Mouse (Mus musculus): ENCODE data around the gene Dpyd.

The Dpyd gene

DNA sequence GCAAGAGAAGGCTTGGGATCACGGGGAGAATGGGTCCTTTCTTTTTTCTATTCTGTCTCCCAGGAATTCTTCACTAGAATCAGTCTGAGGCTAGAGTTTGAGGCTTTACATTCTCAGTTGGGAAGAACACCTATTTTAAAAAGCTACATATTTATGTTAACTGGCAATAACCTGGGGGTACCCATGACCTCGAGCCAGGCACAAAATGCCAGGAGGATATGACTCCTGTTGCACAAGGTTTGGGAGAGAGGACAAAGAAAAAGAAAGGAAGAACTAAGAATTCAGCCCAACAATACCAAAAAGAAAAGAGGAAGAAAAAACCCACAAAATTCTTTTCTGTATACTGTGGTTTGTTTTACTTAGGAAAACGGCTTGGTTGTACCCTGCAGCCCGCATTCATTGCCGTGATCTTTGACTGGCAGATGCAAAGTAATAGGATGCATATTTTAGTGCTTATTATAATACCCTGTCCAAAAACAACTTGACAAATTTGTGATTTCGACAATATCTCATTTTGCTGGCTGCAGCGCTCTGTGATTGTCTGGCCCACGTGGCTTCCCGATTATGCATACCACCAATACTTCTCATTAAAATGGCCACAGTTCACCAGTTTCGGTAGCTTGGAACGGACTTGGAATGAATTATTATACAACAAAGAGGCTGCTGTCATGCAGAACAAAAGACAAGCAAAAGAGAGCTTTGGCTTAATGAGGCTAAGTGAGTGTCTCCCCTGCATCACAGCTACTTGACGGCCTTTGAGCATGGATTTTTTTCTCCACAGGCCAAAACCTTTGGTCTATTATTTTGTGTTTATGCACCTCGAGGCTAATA is 799.8 kb downstream of the Dpyd start:
- DNase-seq (ENCODE audit: low read depth, low spot score), result no peak

DNA sequence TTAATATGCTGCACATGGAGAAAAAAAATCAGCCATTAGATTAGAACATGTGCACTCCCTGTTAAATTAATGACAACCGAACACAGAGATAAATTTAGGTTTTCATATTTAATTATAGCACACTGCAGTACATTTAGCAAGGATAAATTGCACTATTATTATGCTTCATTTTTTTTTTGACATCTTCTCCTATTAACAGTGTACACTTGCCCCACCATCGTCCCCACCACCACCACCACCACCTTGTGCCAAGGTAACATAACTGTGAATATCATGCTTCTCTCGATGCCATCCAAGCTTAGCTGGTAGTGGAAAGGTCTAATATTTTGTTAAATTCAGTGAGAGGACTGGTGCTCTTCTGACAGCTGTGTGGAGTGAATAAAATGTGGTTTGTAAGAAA is 800.5 kb downstream of the Dpyd start:
- DNase-seq (ENCODE audit: low read depth, low spot score), result no peak

DNA sequence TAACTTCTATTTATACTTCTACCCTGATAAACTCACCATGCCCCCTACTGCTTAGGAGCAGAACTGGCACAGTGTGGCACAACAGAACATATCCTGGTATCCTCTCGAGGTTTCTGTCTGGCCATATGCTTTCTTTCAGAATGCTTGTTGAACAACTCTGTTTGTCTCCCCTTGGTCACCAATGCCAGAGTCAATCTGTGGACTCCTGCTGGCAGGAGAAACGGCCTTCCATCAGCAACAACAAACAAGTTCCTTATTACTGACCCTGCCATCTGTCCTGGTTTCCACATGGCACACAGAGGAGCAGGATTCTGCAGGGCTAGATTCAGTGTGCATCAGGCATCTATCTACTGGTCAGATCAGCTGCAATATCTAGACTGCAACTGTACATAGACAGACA is 807.0 kb downstream of the Dpyd start:
- DNase-seq (ENCODE audit: low read depth, low spot score), result no peak

DNA sequence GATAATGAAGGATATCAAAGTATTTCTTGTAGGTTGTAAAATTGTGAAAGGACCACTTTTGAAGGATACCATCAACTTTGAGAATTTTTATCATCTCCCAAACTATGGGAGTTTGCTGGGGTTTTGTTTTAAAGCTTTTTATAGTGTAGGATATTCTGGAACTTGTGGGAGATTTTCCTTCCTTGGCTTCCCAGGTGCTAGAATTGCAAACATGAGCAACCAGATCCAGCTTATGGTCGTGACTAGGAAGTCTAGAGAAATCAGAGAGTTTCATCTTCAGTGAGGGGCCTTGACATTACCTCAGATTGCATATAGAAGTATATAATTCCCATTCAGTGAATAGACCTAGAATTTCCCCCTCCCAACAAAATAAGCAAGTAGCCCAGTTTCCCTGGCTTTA is 819.2 kb downstream of the Dpyd start:
- no peak for DNase-seq (ENCODE audit: low read depth, low spot score)

DNA sequence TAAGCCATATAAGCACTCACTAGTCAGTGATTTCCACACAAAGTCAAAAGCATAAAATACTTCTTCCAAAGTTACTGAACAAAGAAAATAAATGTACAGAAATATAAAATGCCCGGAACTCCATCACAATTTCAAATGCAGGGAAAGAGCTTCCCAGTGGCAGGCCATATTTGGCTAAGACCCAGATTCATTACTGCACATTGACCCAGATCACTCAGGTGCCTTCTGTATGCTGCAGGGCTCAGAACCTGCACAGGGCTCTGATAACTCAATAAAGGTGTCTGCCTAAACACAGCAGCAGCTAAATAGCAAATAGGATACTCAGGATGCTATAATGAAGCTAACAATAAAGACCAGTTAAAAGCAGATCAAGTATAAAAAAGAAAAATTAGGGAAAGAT is 820.5 kb downstream of the Dpyd start:
- DNase-seq (ENCODE audit: low read depth, low spot score), result no peak

DNA sequence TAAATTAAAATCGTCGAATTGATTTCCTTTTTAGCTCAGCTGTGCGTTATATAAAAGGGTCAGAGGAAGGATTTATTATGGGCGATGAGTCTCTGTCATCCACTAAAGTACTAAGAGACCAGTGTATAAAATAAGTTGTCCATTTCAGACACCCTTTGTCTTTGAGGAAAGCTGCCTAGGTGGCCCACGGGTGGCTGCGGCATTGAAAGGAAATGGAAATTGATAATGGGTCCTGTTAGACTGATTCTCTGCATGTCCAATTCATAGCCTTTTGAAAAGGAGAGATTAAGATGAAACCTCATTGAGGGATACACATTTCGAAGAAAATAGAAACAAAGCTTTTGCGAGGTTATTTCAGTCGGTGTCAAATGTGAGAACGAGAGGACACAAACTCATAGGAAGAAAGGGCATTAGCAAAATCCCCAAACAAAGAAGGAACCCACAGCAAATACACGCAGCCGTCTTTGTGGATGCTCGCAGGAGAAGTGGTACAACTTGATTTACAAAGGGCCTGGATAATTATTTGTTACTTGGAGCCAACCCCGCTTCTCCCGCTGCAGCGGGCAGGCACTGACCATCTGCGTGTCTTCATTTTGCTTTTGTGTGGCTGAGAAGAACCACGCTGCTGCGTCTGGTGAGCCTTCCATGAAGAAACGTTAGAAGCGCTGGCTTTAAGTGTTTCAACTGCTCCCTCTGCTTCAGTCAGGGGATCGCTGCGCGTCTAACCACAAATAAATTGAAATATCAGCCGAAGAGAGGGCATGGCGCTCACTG is 825.6 kb downstream of the Dpyd start:
- no peak for DNase-seq (ENCODE audit: low read depth, low spot score)

DNA sequence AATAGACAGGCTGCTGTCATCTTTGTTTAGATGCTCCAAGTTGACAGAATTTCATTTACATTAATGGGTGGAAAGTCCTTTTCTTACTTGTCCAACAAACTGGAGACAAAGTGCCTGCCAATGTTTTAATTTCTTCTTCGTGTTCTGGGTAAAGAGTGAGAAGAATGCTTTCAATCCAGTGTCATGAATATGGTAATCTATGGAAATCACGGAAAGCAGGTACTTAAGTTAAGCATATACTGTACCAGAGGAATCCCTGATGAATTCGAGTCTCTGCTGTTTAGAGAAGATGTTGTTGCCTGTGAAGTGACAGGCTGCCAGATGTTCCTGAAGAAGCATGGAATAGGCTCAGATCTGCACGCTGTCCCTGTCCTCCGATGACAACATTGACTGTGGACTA is 835.3 kb downstream of the Dpyd start:
- no peak for DNase-seq (ENCODE audit: low read depth, low spot score)

DNA sequence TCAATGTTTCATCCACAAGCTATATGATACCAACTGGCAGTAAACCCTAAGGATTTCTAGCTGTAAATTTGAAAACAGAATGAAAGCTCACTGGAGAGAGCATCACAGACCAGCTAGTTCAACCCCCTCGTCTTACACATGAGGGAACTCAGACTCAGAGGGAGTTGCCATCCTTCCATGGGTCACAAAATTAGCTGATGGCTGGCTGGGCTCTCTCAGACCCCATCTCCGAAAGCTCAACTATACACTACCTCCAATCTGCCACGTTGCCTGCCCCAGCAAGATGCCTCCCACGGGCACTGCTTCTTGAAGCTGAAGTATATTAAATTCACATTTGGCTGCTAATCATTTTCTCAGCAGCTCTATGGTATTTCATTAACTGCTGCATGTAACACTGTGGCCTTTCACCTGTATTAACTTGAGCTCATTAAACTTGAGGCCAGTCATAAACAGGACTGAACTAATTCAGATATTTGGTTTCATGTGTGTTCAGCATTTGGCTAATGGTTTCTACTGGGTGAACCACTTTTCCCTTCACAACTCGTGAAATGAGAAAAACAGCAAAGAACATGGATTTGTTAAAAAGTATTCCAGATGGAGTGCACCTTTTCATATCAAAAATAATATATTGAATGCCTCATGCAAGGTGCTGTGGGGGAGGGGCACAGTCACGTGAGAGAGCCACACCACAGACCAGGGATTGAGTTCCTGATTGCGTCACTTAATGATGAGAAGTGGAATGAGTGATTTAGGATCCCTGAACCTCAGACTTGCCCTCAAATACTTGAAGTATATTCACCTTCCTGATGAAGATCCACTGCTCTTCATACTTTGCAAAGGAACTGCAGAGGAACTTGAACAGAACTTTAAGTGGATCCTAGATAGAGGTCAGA is 841.2 kb downstream of the Dpyd start:
- DNase-seq (ENCODE audit: low read depth, low spot score), result no peak

DNA sequence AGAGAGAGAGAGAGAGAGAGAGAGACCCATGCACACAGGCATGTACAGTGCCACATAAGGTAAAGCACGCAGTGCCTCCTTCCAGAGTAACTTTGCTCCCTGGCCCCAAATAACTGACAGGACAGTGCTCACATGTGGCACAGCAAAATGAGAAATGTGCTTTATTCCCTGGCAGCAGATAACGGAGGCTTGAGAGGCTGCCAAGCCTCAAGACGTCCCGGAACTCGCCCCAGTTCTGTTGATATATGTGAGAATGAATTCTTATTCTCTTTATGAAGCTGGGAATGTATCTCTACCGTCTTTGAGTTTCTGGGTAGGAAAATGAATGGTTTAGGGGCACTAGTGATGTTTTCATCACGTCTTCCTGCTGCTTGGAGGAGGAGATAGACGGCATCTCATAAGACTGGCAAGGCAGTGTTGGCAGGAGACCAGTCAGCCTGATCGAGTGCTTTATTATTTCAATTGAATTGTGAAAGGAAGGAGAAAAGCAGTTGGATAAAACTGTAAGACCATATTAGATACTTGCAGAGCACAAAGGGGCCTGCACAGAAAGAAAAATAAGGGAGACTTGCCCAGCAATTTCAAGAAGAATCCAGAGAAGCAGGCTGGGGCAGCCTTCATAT is 857.3 kb downstream of the Dpyd start:
- DNase-seq (ENCODE audit: low read depth, low spot score), result no peak

DNA sequence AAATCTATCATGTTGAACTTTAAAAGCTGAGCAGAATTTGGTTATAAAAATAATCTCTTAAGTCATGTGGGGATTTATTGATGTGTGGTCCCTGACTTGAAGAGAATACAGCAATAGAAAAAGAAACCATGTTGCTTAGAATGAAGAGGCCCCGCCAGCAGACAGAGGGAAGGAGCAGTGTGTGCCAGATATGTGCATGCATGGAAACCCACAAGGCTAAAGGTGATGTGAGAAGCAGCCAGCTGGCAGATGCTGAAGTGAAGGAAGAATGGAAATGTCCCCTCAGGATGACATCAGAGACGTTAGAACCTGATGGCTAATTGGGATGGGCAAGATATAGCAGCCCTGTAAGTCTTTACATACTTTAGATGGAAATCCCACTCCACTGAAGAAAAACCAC is 857.8 kb downstream of the Dpyd start:
- no peak for DNase-seq (ENCODE audit: low read depth, low spot score)

DNA sequence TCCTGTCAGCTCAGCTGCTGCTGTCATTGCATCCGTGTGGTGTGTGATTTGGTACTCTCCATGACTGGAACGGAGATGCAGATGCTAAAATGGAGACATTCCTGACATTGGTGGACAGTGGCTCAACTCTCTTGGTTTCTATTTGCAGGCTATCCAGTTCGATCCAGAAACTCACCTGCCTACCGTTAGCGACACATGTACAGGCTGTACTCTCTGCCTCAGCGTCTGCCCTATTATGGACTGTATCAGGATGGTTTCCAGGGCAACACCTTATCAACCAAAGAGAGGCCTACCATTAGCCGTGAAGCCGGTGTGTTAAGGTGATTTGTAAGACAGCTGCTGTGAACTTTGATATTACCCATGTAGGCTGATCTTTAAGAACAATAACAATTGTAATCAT is 869.4 kb downstream of the Dpyd start:
- DNase-seq (ENCODE audit: low read depth, low spot score), result no peak

DNA sequence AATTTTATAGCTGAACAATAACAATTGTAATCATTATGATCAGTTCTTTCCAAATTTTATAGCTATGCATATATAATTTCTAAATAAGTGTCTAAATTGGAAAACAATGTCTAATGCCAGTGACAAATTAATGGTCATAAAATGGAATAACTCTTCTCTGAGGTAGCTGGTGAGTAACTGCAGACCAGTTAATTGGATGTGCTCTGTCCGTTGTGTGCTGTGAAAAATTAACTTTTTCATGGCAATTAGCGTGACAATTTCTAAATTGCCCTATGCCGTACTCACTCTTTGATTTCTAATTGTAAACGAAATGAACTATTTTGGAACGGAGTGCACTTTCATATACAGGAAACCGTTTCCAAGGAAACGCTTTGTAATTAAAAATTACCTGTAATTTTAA is 869.8 kb downstream of the Dpyd start:
- DNase-seq (ENCODE audit: low read depth, low spot score), result no peak

DNA sequence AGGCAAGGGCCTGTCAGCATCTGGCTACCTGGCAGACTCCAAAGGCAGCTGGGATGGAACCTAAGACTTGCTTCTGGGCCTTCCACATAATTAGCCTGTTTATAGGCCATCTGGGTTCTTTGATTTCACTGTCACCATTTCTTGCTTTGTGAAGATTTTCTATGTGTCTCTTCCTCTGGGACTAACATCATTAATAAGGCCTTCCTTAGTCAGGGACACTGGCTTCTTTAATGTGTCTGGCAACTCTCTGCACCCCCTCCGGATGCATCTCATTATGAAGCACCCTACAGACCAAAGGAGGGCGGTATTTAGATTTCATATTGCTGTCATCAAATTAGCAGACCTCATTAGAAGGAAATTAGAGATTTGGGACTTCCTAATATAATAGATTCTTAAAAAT is 885.6 kb downstream of the Dpyd start:
- no peak for DNase-seq (ENCODE audit: low read depth, low spot score)

DNA sequence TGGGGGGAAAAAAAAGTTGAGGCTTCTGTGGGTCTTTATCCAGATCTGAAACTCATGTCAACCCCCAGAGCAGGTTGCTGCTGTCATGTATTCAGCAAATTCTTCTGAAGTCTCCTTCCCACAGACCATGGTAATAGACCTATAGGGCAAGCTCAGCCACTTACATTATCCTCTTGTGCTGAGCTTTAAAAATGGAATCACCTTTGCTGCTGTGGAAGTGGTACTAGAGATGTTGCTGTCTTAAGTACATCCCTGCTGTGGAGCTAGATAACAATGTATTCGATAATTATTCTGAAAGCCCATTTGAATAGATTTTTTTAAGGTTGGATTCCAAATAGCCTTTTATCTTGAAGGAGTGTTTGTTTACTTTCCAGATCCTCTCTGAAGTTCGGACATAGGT is 902.1 kb downstream of the Dpyd start:
- DNase-seq (ENCODE audit: low read depth, low spot score), result no peak

DNA sequence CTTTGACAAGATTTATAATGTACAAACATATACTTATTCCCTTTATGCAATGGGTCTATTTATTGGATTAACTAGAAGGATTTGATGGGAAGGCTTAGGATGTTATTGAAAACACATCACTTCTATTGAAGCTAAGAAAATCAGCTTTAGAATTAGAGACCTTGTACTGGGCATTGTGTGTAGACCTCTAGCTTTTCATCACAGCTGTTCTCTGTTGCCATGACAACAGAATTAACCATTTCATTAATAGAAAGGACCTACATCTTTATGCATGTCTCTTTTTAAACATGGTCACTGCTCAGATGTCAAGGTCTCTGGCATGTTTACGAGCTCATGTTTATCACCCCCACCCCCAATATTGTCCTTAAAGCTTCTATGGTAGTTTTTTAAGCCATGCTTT is 902.5 kb downstream of the Dpyd start:
- DNase-seq (ENCODE audit: low read depth, low spot score), result no peak

DNA sequence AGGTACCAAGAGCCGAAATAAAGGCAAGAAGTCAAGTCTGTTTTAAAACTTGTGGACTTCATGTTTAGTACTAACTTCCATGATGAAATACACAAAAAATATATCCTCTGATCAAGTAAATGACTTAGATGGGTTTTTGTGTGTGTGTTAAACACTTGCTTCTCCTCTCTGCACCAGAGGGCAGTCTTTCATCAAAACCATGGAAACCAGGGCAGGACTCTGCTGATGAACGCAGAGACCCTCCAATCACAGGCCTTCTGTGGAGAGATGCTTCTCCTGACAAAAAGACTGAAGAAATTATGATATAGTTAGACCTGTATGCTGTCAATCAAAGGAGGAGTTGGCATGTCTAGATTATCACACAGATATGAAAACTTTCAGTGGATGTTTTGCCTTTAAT is 905.8 kb downstream of the Dpyd start:
- DNase-seq (ENCODE audit: low read depth, low spot score), result no peak

All from CD4-positive, CD25-positive, alpha-beta regulatory T cell, adult 2 months (primary cell).